Mouse (Mus musculus): ENCODE measurements around the gene Nhp2.
"Not testable (repeated sequence)": the region's sequence is repeated elsewhere in the genome, so short reads cannot be mapped to it uniquely, and the experiment has no call there.

Gene Nhp2

DNA sequence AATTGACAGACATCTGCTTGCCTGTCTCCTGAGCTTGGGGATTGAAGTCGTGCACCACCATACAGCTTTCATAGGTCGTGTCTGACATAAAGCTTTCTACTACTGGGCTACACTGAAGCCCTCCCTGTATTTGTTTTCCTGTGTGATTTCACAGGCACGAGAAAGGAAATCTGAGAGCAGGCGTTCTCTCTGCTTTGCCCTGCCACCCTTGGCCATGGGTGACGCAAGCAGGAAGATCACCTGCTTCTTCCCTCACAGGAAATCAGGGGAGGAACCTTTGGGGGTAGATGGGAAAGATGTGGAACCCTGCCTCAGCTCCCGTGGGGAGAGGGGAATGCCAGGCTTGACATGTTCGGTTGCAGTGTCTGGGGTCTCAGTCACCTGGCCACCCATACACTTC, 38.8 kb downstream of the Nhp2 start:
- no peak for DNase-seq (ENCODE audit: low spot score)

DNA sequence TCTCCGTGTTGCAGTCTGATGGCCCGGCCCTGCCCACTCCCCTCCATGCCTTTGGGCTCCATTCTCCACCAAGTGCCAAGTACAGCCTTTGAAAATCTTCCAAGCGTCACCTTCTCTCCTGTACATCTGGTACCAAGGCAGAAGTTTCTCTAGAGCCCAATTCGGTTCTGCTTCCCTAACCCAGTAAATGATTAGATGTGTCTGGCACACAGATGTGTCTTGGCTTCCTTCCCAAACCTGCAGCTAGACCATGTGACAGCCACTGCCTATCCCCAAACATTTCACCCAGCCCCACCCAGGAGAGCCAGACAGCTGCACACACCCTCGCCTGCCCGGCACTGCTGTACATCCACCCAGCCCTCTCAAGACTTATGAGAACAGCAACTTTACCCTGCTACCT, 39.2 kb downstream of the Nhp2 start:
- DNase-seq (ENCODE audit: low spot score): no peak

DNA sequence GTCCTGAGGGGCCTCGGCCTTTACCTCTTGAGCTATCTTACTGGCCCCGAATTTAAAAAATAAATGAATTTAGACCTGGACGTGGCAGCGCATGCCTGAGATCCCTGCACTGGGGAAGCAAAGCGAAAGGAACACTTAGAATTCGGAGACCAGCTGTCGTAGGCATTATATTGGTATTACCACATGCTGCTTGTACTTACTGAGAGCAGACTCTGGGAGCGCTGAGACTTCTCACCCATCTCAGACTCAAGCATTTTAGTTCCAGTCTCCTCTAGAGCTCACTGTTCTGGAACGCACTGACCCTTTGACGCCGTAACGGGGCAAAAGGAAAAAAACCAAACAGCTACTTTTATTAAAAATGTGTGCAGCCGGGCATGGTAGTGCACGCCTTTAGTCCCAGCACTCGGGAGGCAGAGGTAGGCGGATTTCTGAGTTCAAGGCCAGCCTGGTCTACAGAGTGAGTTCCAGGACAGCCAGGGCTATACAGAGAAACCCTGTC, 42.4 kb downstream of the Nhp2 start:
- DNase-seq (ENCODE audit: low spot score): no peak

DNA sequence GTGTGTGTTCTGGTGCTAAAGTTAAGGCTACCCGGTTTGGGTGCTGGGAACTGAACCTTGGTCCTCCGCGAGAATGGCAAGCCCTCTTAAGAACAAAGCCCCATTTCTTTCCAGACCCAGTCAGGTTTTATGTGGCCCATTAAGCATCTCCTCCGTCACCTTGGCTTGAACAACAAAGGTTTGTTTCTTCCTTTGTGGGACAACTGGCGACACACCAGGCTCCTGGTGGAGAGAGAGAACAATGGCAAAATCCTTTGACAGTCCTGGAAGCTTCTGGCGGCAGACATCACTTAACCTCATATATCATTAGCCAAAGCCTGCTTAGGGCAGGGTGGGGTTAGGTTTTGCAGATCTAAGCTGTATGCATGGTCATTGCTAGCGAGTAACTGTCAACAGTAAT, 43.1 kb downstream of the Nhp2 start:
- no peak for DNase-seq (ENCODE audit: low spot score)

DNA sequence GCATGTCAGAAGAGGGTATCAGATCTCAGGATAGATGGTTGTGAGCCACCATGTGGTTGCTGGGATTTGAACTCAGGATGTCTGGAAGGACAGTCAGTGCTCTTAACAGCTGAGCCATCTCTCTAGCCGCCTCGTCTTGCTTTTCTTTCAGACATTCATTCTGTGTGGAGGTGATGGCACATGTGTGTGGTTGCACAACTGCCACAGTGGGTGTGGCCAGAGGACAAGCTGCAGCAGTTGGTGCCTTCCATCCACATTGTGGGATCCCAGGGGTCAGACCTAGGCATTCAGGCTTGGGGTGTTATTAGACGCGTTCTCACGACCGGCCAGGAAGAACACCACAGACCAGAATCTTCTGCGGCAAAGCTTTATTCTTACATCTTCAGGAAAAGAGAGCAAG, 45.2 kb downstream of the Nhp2 start:
- not testable (repeated sequence) for DNase-seq (ENCODE audit: low spot score)

DNA sequence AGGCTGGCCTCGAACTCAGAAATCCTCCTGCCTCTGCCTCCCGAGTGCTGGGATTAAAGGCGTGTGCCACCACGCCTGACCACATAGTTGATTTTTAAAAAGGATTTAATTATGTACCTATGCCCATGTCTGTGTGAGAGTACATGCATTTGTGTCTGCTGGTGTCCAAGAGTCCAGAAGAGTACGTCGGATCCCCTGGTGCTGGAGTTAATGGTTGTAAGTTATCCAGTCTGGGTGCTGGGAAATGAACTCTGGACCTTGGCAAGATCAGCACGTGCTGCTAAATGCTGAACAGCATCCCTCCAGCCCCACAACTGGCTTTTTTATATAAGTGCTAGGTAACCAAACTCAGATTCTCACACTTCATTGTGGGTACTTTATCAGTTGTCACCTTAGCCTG, 51.3 kb downstream of the Nhp2 start:
- no peak for DNase-seq (ENCODE audit: low spot score)

DNA sequence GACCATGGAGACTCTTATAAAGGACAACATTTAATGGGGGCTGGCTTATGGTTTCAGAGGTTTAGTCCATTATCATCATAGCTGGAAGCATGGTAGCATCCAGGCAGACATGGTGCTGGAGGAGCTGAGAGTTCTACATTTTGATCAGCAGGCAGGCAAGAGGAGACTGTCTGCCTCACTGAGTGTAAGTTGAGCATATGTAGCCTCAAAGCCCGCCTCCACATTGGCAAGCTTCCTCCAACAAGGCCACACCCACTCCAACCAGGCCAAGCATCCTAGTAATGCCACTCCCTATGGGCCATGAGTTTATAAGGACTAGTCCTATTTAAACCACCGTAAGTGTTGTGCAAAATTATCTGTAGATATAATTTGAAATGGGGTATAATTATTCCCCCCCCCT, 51.8 kb downstream of the Nhp2 start:
- DNase-seq (ENCODE audit: low spot score): no peak

DNA sequence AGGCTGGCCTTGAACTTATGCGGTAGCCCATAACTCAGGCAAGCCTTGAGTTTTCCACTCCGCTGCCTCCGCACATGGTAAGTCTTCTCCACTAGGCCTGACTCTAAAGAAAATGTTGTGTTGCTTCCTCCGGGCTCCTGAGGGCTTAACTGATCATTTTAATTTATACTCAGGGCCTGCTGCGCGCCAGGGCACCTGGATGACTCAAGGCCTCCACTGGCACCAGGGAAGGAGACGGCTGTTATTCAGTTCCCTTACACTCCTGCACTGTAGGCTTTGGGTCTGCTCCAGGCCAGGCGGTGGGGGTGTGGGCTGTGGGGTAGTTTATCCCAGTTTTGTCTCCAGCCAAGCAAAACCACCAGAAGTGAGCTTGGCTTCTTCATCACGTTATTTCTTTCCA, 53.8 kb downstream of the Nhp2 start:
- DNase-seq (ENCODE audit: low spot score): peak; percentile 50
